Mouse (Mus musculus): ENCODE results near the gene Pgghg. TPM values are rescaled to one million over a fixed set of nuclear protein-coding genes. Genes with fewer than 3 reads are reported as not detected.

The Pgghg gene
- polyA plus RNA-seq, 1 experiment from 2014 or later: 13.5 TPM

DNA sequence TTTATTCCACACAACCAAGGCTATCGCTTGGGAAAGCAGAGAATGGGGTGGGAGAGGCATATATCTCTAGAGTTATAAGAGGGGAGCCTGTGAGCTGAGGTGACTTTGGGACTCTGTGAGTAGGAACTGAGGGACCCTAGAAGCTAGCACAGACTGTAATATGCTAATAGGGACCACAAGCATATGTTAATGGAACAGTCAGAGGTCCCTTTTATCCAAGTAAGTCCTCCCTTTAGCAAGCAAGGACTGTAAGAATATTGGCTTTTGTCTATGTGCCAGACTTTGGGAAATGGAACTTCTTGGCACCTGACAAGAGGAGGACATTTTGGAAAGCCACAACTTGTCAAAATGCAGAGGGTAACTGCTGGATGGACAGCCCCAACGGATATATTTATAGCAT lies 2.3 kb upstream of the Pgghg start:
- WGBS: 21% methylated on average over 2 of the region's 2 CpGs
- no peak for DNase-seq (ENCODE audit: low spot score)
- Histone ChIP-seq H3K9me3 (no peaks in the 10 kb centered on the region), H3K27ac (replicated peaks) (peak overlapping the region; percentile 75; the same call in 1 of the 2 replicates), H3K36me3 (replicated peaks) (no peaks in the 10 kb centered on the region), H3K27me3 (replicated peaks; ENCODE audit: low read depth, poor library complexity, severe bottlenecking) (peaks cover 9% of the 10 kb centered on the region), H3K4me3 (no peak overlapping the region), H3K4me1 (peaks cover 42% of the 10 kb centered on the region)

DNA sequence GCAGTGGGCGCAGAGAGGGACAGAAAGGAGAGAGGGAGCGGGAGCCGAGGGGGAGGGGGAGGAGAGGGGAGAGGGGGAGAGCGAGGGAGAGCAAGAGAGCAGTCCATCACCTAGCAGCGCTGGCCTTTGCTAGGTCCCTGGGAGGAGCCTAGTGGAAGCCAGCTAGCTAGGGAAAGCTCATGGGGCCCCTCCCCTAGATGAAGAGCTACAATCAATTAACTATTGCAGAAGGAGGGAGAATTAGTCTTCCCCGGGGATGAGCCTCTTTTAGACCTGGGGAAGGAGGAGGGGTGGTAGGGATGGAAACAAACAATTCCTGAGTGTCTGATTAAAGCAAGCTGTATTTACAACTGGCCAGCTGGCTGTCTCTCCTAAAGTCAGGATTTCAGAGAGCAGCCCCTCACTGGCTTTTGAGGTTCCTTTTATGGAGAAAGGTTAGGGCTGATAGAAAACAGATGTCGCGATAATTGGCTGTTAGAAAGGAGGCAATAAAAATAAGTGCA lies 1.5 kb upstream of the Pgghg start:
- Histone ChIP-seq H3K27ac (replicated peaks) (peak overlapping the region; percentile 75), H3K4me3 (peak overlapping the region; percentile 41), H3K27me3 (replicated peaks; ENCODE audit: low read depth, poor library complexity, severe bottlenecking) (peaks cover 9% of the 10 kb centered on the region), H3K4me1 (peaks cover 42% of the 10 kb centered on the region), H3K9me3 (no peaks in the 10 kb centered on the region), H3K36me3 (replicated peaks) (peaks cover 2% of the 10 kb centered on the region)
- 6% methylated on average over 8 of the region's 8 CpGs for WGBS
- peak; percentile 78 for DNase-seq (ENCODE audit: low spot score)

DNA sequence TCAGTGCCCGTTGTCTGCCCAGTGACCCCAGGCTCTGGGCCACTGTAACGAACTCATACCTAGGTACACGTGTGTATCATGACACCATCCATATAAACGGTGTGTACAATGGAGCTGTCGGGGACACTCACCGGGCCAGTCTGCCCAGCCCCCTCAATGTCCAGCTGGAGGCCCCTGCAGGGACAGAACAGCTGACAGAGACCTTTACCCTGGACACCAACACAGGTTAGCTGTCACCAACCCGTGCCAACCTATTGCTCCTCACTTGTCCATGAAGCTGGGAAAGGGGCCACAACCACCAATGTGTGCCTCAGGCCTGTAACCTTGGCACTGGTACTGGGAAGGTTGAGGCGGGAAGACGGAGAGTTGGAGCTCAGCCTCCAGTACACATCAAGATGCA lies 1.1 kb downstream of the Pgghg start:
- Histone ChIP-seq H3K27ac (replicated peaks) (peak overlapping the region; percentile 87), H3K36me3 (replicated peaks) (peaks cover 28% of the 10 kb centered on the region), H3K27me3 (replicated peaks; ENCODE audit: low read depth, poor library complexity, severe bottlenecking) (no peaks in the 10 kb centered on the region), H3K4me3 (peak overlapping the region; percentile 64), H3K4me1 (peaks cover 42% of the 10 kb centered on the region), H3K9me3 (no peaks in the 10 kb centered on the region)
- WGBS: 66% methylated on average over 9 of the region's 9 CpGs
- no peak for DNase-seq (ENCODE audit: low spot score)

GRCm38 (mm10) chr7:140942811-140943210 lies 1.6 kb downstream of the Pgghg start:
- no peaks in the 10 kb centered on the region for H3K9me3 ChIP-seq
- DNase-seq (ENCODE audit: low spot score): no peak
- H3K4me1 ChIP-seq: peaks cover 42% of the 10 kb centered on the region
- H3K36me3 ChIP-seq (replicated peaks): peaks cover 33% of the 10 kb centered on the region
- WGBS: 92% methylated on average over 10 of the region's 10 CpGs
- no peaks in the 10 kb centered on the region for H3K27me3 ChIP-seq (replicated peaks; ENCODE audit: low read depth, poor library complexity, severe bottlenecking)
- H3K27ac ChIP-seq (replicated peaks): peak overlapping the region; percentile 87; the same call in 1 of the 2 replicates
- H3K4me3 ChIP-seq: no peak overlapping the region; the same call in 1 of the 2 replicates

GRCm38 (mm10) chr7:140943356-140943755 lies 2.2 kb downstream of the Pgghg start:
- peak overlapping the region; percentile 87; the same call in 1 of the 2 replicates for H3K27ac ChIP-seq (replicated peaks)
- 95% methylated on average over 4 of the region's 4 CpGs for WGBS
- 0 out of 2 replicates have a peak overlapping the region, but pooled peaks have one; percentile 12 for H3K4me3 ChIP-seq
- no peak for DNase-seq (ENCODE audit: low spot score)
- H3K36me3 ChIP-seq (replicated peaks): peaks cover 38% of the 10 kb centered on the region
- peaks cover 42% of the 10 kb centered on the region for H3K4me1 ChIP-seq
- H3K27me3 ChIP-seq (replicated peaks; ENCODE audit: low read depth, poor library complexity, severe bottlenecking): no peaks in the 10 kb centered on the region
- no peaks in the 10 kb centered on the region for H3K9me3 ChIP-seq

GRCm38 (mm10) chr7:140944236-140944635 lies 3.0 kb downstream of the Pgghg start:
- Histone ChIP-seq H3K27ac (replicated peaks) (no peak overlapping the region), H3K27me3 (replicated peaks; ENCODE audit: low read depth, poor library complexity, severe bottlenecking) (no peaks in the 10 kb centered on the region), H3K9me3 (no peaks in the 10 kb centered on the region), H3K4me1 (peaks cover 36% of the 10 kb centered on the region), H3K36me3 (replicated peaks) (peaks cover 47% of the 10 kb centered on the region), H3K4me3 (no peak overlapping the region)
- 91% methylated on average over 7 of the region's 7 CpGs for WGBS
- no peak for DNase-seq (ENCODE audit: low spot score)

- no peak overlapping the region for H3K27ac ChIP-seq (replicated peaks)
- 89% methylated on average over 5 of the region's 5 CpGs for WGBS
- no peak for DNase-seq (ENCODE audit: low spot score)
- H3K27me3 ChIP-seq (replicated peaks; ENCODE audit: low read depth, poor library complexity, severe bottlenecking): no peaks in the 10 kb centered on the region
- H3K36me3 ChIP-seq (replicated peaks): peaks cover 57% of the 10 kb centered on the region
- H3K4me3 ChIP-seq: no peak overlapping the region
- H3K4me1 ChIP-seq: peaks cover 30% of the 10 kb centered on the region
- H3K9me3 ChIP-seq: no peaks in the 10 kb centered on the region
Measured at GRCm38 (mm10) chr7:140945247-140945646, 4.1 kb downstream of the Pgghg start.

DNA sequence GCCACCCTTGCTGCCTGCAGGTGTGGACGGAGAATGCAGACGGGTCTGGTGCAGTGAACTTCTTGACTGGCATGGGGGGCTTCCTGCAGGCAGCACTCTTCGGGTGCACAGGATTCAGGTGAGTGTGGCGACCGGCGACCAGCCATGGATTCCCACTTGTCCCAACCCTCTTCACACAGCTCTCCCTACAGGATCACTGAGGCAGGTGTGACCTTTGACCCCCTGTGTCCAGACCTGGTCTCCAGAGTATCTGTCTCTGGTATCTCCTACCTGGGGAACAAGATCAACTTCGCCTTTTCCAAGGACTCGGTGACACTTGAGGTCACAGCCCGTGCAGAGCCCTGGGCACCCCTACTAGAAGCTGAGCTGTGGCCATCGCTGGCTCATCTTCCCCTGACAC lies 5.1 kb downstream of the Pgghg start:
- Histone ChIP-seq H3K9me3 (no peaks in the 10 kb centered on the region), H3K4me1 (peaks cover 31% of the 10 kb centered on the region), H3K4me3 (no peak overlapping the region), H3K36me3 (replicated peaks) (peaks cover 62% of the 10 kb centered on the region), H3K27ac (replicated peaks) (no peak overlapping the region), H3K27me3 (replicated peaks; ENCODE audit: low read depth, poor library complexity, severe bottlenecking) (no peaks in the 10 kb centered on the region)
- no peak for DNase-seq (ENCODE audit: low spot score)
- 92% methylated on average over 10 of the region's 10 CpGs for WGBS

DNA sequence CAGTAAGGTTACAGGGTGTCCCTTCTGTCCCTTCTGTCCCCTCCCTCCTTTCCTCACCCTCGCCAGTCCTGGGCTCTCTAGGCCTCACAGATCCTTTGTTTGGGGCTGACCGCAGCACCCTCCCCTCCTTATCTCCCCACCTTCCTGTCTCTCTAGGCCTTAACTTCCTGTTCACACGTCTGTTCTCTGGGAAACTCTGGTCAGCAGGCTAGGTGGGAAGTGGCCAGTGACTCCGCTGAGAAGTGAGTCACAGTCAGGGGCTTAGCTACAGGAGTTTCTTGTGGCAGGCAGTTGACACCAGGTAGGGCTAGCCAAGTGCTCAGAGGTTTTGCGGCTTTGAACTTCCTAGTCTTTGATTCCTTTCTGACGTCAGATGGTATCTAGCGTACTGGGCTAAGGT lies 5.8 kb downstream of the Pgghg start:
- DNase-seq (ENCODE audit: low spot score): no peak
- H3K4me3 ChIP-seq: no peak overlapping the region
- peaks cover 62% of the 10 kb centered on the region for H3K36me3 ChIP-seq (replicated peaks)
- no peak overlapping the region for H3K27ac ChIP-seq (replicated peaks)
- WGBS: 68% methylated on average over 7 of the region's 7 CpGs
- H3K4me1 ChIP-seq: peaks cover 34% of the 10 kb centered on the region
- H3K27me3 ChIP-seq (replicated peaks; ENCODE audit: low read depth, poor library complexity, severe bottlenecking): no peaks in the 10 kb centered on the region
- H3K9me3 ChIP-seq: no peaks in the 10 kb centered on the region

DNA sequence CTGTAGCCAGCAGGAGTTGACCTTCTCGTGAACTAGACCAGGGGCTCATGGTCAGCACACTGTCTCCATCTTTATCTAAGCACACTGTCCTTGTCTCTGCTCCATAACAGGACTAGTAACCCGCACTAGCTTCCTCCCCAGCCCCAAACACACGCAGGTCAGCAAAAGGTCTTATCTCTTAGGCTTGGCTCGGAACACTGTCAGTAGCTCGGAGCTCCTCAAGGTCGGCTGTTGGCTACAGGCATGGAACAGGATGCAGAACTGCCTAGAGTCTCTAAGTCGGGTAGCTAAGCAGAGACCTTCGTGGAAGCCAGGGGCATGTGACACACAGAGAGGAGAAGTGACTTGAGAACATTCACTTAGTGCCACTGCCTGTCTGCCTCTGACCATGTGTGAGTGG lies 7.0 kb downstream of the Pgghg start:
- no peak overlapping the region for H3K27ac ChIP-seq (replicated peaks)
- WGBS: 91% methylated on average over 8 of the region's 8 CpGs
- H3K9me3 ChIP-seq: no peaks in the 10 kb centered on the region
- H3K4me3 ChIP-seq: no peak overlapping the region
- DNase-seq (ENCODE audit: low spot score): no peak
- peaks cover 34% of the 10 kb centered on the region for H3K4me1 ChIP-seq
- H3K27me3 ChIP-seq (replicated peaks; ENCODE audit: low read depth, poor library complexity, severe bottlenecking): no peaks in the 10 kb centered on the region
- H3K36me3 ChIP-seq (replicated peaks): peaks cover 73% of the 10 kb centered on the region

DNA sequence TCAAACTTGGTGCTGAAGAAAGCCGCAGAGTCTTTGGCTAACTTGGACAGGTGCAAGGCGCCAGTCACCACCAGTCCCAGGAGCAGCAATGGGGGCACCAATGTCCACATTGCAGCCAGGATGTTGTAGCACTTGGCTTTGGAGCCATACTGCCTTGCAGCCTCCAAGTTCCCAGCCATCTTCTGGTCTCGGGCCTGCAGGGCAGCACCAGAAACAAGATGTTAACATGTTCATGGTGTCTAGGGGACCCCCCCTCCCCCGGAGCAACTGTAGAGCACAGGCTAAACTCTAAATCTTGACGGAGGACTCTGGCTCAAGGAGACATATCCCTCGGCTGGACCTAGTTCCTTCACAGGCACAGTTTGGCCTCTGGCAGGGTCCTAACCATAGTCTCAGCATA lies 8.1 kb downstream of the Pgghg start:
- Histone ChIP-seq H3K27ac (replicated peaks) (no peak overlapping the region), H3K4me1 (peaks cover 44% of the 10 kb centered on the region), H3K4me3 (no peak overlapping the region), H3K9me3 (no peaks in the 10 kb centered on the region), H3K36me3 (replicated peaks) (peaks cover 75% of the 10 kb centered on the region), H3K27me3 (replicated peaks; ENCODE audit: low read depth, poor library complexity, severe bottlenecking) (no peaks in the 10 kb centered on the region)
- WGBS: 90% methylated on average over 6 of the region's 6 CpGs
- no peak for DNase-seq (ENCODE audit: low spot score)

- peaks cover 52% of the 10 kb centered on the region for H3K4me1 ChIP-seq
Measured at GRCm38 (mm10) chr7:140949824-140950530, 8.8 kb downstream of the Pgghg start, which contains the start of gene Ifitm5. Gene Ifitm5 (minus strand): TSS chr7:140950291.

DNA sequence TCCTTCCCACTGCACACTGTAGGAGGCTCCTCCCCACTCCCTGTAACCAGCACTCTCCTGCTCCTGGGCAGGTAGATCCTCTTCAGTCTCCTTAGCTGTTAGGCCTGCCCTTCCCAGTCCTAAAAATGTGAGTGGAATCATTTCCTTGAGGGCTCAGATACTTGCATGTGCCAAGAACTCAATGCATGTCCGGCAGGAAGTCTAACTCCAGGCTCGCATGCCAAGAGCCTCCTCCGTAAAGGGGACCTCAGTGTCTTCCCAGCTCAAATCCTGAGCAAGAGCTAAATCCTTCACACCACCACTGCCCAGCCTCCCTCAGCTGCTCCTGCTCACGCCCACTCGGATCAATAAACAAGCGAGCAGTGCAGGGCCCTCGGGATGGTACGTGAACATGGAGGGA lies 9.9 kb downstream of the Pgghg start:
- WGBS: 44% methylated on average over 8 of the region's 8 CpGs
- H3K27ac ChIP-seq (replicated peaks): peak overlapping the region; percentile 35

More at GRCm38 (mm10) chr7:140949824-140950530, 8.8 kb downstream of the Pgghg start, which contains the start of gene Ifitm5:
- Histone ChIP-seq H3K27me3 (replicated peaks; ENCODE audit: low read depth, poor library complexity, severe bottlenecking) (no peaks in the 10 kb centered on the region), H3K27ac (replicated peaks) (peak within 1 kb of the TSS; percentile 51), H3K9me3 (no peaks in the 10 kb centered on the region), H3K4me3 (no peak within 1 kb of the TSS), H3K36me3 (replicated peaks) (peaks cover 71% of the 10 kb centered on the region)
- WGBS: 90% methylated on average over 16 of the region's 16 CpGs
- no peak for DNase-seq (ENCODE audit: low spot score)

More for the DNA sequence above, 9.9 kb downstream of the Pgghg start:
- Histone ChIP-seq H3K36me3 (replicated peaks) (peaks cover 60% of the 10 kb centered on the region), H3K9me3 (no peaks in the 10 kb centered on the region), H3K27me3 (replicated peaks; ENCODE audit: low read depth, poor library complexity, severe bottlenecking) (no peaks in the 10 kb centered on the region), H3K4me3 (no peak overlapping the region), H3K4me1 (peaks cover 62% of the 10 kb centered on the region)
- DNase-seq (ENCODE audit: low spot score): no peak

Measured in embryonic facial prominence, embryonic 10.5 days (tissue).